Mouse (Mus musculus) liver, adult 10 weeks (tissue): ENCODE data around the gene Lrrc51. TPM values are rescaled to one million over a fixed set of nuclear protein-coding genes. Genes with fewer than 3 reads are reported as not detected.

Experiments
- polyA plus RNA-seq: library from polyadenylated mRNA; stranded (reverse); fragments of 350-450 nt; fragmentation: Illumina TruSeq; extraction: RNeasy Lipid Tissue Mini Kit (QIAGEN cat#74804); gene quantifications from one replicate; pipeline ENCODE4 v1.2.3, GENCODE M21; 2014; ENCODE audit warnings: low read depth, low replicate concordance

The Lrrc51 gene
- polyA plus RNA-seq: 2.3 TPM

DNA sequence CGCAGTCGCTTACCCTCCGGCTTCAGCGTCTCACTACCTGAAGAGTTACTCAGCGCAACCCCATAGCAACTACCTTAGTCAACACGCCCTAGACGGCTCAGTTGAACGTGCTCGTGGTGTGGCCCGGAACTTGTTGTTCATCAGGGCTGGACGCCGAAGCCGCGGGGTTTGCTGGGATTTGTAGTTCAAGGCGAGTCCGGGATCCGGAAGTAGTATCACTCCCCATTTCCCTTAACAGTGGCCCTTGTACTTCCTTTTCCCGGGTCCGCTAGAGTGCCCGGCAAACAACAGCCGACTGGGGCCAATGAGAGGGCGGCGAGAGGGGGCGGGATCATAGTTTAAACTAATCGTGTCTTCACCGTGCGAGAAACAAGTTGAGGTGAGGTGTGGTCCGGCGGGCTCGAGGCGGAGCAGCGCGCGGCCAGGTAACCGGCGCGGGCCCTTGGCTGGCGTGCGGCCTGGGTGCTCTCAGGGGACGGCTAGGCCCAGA lies at the start of gene Lrrc51, which contains the start of gene Numa1:
Lrrc51 (minus strand) TSS at position 145 of the 490 bp plus-strand sequence.
Numa1 (plus strand) TSS at position 361 of the 490 bp plus-strand sequence.

DNA sequence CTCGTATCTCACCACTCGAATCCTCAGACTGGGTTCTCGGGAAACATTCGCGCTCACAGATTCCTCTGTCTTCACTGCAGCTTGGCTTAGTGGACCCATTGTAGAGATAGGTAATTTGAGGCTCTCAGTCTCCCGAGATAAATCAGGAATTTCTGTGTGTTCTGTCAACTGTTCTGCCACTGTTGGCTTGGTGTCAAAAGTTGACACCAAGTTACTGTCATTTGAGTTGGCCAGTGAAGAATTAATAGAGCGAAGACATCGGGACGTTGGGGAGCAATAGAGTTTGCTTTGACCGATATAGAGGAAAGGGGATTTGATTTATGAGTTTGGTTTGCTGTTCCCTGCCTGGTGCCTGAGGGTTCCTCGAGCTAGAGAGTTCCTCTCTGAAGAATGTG lies 27.4 kb downstream of the Lrrc51 start, which contains the start of gene Tomt:
Tomt (minus strand) TSS at position 73 of the 395 bp plus-strand sequence.

DNA sequence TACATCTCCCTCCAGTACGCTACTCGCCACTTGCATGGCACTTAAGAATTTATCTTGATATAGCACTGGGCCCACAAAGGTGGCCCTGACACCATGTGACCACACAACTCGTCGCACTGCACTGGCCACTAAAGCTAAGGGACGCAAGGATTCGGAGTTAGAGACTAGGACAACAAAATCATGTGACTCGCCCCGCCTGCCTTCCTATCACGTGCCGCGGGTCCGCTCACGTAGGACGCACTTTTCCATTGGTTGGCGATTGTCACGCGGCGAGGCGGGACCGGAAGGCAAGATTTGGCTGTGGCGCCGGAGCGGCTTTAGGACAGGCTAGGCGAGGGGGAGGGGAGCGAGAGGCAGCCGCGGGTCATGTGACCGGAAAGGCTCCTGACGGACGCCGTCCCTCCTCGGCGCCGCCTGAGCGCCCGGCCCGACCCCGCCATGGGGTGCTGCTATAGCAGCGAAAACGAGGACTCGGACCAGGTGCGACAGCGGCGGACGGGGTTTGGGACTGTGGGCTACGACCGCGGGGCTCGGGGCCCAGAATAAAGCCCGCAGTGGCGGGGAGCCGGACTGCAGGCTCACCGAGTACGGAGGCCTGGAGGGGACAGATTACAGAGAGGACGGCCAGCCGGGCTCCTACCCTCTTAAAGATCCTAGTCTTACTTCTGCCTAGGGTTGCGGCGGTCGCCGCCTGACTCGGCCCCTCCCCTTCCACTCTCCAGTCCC lies 28.0 kb downstream of the Lrrc51 start, which contains the start of gene Lamtor1:
Lamtor1 (plus strand) TSS at position 344 of the 726 bp plus-strand sequence.

DNA sequence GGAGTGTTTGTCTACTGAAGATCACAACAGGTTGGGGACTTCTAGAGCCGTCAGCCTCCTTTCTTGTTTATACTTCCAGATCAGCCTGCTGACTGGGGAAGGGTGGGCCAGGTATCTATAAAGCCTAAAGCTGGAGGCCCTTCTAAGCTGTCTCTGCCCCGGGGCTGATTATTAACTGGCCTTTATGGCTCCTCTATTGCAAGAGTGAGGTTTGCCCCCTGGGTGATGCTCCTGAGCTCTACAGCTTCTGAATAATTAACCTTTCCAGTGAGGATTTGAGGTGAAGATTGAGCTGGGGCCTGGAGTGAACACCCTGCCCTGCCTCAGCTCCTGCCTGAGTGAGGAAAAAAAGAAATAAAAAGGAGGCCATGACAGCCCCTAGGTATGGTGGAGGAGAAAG lies 63.1 kb downstream of the Lrrc51 start, which contains the start of gene Folr1:
Folr1 (minus strand) TSS at position 160 of the 400 bp plus-strand sequence.

DNA sequence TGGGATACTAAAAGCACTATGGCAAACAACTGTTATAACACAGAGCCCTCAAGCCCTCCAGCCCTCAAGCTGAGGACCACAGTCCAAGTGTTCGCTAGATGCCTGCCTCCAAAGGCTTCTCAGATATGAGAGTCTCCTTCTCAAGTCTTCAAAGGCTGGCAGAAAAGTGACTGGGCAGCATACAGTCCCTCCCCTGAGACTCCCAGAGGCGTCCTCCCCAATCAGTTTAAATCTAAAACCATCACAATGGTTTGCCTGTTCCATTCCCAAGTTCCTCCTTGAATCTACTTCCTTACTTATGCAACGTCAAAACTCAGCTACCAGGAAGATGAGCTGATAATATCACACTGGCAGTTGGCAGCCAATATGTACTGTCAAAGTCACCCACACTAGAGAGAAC lies 70.3 kb downstream of the Lrrc51 start, which contains the start of gene Anapc15:
Anapc15 (plus strand) TSS at position 301 of the 400 bp plus-strand sequence.

Other genes starting within 250 kb of the Lrrc51 start
- gene Phox2a, start 115.6 kb downstream of the Lrrc51 start, polyA plus RNA-seq: not detected
- gene Inppl1, start 95.7 kb downstream of the Lrrc51 start, polyA plus RNA-seq: 8.3 TPM
- gene Folr2, start 76.7 kb downstream of the Lrrc51 start, polyA plus RNA-seq: 6.8 TPM
- 11.5 TPM for gene Anapc15, start 70.2 kb downstream of the Lrrc51 start, polyA plus RNA-seq
- not detected for gene Folr1, start 63.1 kb downstream of the Lrrc51 start, polyA plus RNA-seq
- 9.2 TPM for gene Lamtor1, start 28.0 kb downstream of the Lrrc51 start, polyA plus RNA-seq
- gene Tomt, start 27.5 kb downstream of the Lrrc51 start, polyA plus RNA-seq: not detected
- gene Numa1, start 216 bp upstream of the Lrrc51 start, polyA plus RNA-seq: 11.2 TPM
- gene Il18bp, start 84.8 kb upstream of the Lrrc51 start, polyA plus RNA-seq: 21.1 TPM
- gene Rnf121, start 131.6 kb upstream of the Lrrc51 start, polyA plus RNA-seq: 12.2 TPM
- gene Xndc1, start 131.6 kb upstream of the Lrrc51 start, polyA plus RNA-seq: 4.1 TPM
- gene Xntrpc, start 131.8 kb upstream of the Lrrc51 start, polyA plus RNA-seq: not detected
- not detected for gene Trpc2, start 149.2 kb upstream of the Lrrc51 start, polyA plus RNA-seq
- gene Art1, start 167.8 kb upstream of the Lrrc51 start, polyA plus RNA-seq: not detected
- gene Art5, start 175.6 kb upstream of the Lrrc51 start, polyA plus RNA-seq: not detected
- not detected for gene Chrna10, start 182.9 kb upstream of the Lrrc51 start, polyA plus RNA-seq